Mouse (Mus musculus) hindbrain, embryonic 14.5 days (tissue): Measurements from ENCODE around the gene Ikzf3. TPM values are rescaled to one million over a fixed set of nuclear protein-coding genes. Genes with fewer than 3 reads are reported as not detected.

Experiments used
- ATAC-seq: fragments of 200-750 bp; cut with Nextera tagmentation; 2 replicates; pipeline ENCODE4 v1.8.0; 2017; ENCODE audit warnings: moderate number of reproducible peaks, mild to moderate bottlenecking, moderate TSS enrichment, moderate library complexity; ENCODE audit not compliant: low FRiP score
- DNase-seq: peaks from one replicate; pipeline ENCODE4 v3.0.0-alpha.2; 2015; ENCODE audit warnings: low spot score
- H3K27ac ChIP-seq: fragments of 300-500 bp; sonication (generic); 2 replicates; pipeline ENCODE4 v1.5.1; 2014; ENCODE audit warnings: mild to moderate bottlenecking, moderate library complexity
- H3K27me3 ChIP-seq: fragments of 300-500 bp; sonication (generic); 2 replicates; pipeline ENCODE4 v1.6.1; 2014; ENCODE audit warnings: mild to moderate bottlenecking, low read length, mixed read lengths; ENCODE audit not compliant: control insufficient read depth, insufficient read depth
- H3K36me3 ChIP-seq: fragments of 300-500 bp; sonication (generic); replicated peaks from 2 replicates; pipeline ENCODE4 v1.6.1; 2014; ENCODE audit not compliant: control insufficient read depth, insufficient read depth
- H3K4me1 ChIP-seq: fragments of 300-500 bp; sonication (generic); replicated peaks from 2 replicates; pipeline ENCODE4 v1.6.1; 2014; ENCODE audit warnings: antibody characterized with exemption, low read length, mixed read lengths; ENCODE audit not compliant: control insufficient read depth, insufficient read depth
- H3K4me2 ChIP-seq: fragments of 300-500 bp; sonication (generic); replicated peaks from 2 replicates; pipeline ENCODE4 v1.6.1; 2014; ENCODE audit warnings: mild to moderate bottlenecking, moderate library complexity
- H3K4me3 ChIP-seq: fragments of 300-500 bp; sonication (generic); replicated peaks from 2 replicates; pipeline ENCODE4 v1.5.1; 2014; ENCODE audit warnings: mild to moderate bottlenecking, low read length
- H3K9ac ChIP-seq: fragments of 300-500 bp; sonication (generic); 2 replicates; pipeline ENCODE4 v1.6.1; 2014
- H3K9me3 ChIP-seq: fragments of 300-500 bp; sonication (generic); 2 replicates; pipeline ENCODE4 v1.6.1; 2016; ENCODE audit warnings: low read length; ENCODE audit not compliant: control insufficient read depth
- WGBS: fragments of 180-500 bp; shearing (Covaris S2); extraction: QIAGEN DNeasy Blood & Tissue Kit; methylation state at CpG from one replicate; pipeline ENCODE4 v1.1.7; 2014; 5-methylcytosine and 5-hydroxymethylcytosine counted together
- polyA plus RNA-seq: library from polyadenylated mRNA; unstranded; fragments of >200 nt; fragmentation: Nextera tagmentation; extraction: Ambion mirVana; gene quantifications from 2 replicates; pipeline ENCODE4 v1.2.1, GENCODE M21; 2014

Ikzf3 gene
- polyA plus RNA-seq, 1 experiment from 2014 or later: 0.24 TPM

DNA sequence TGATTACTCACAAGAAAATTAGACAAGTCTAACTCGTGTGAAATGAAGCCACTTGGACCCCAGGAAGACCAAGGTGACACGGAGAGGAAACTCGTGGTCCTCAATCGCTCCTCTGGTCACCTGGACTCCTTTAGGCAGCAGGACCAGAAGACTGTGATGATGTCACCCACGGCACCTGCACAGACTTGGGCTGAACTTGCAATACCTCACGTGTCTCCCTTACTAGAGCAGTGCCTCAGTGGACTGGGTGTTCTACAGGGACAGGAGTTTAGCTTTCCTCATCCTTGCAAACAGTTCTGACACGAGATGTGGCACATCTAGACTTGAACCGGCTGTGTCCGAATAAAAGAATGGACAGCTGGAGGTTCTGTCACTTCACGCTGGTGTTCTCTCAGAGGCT, 63.8 kb downstream of the Ikzf3 start:
- WGBS: 82% methylated on average over 10 of the region's 10 CpGs
- no peaks in the 10 kb centered on the region for H3K4me1 ChIP-seq
- H3K9me3 ChIP-seq: no peaks in the 10 kb centered on the region
- H3K4me3 ChIP-seq: no peak overlapping the region
- no peak overlapping the region for H3K27ac ChIP-seq
- H3K4me2 ChIP-seq: no peak overlapping the region
- H3K9ac ChIP-seq: no peak overlapping the region
- no peak for ATAC-seq
- no peak for DNase-seq
- H3K36me3 ChIP-seq: no peaks in the 10 kb centered on the region
- no peaks in the 10 kb centered on the region for H3K27me3 ChIP-seq

DNA sequence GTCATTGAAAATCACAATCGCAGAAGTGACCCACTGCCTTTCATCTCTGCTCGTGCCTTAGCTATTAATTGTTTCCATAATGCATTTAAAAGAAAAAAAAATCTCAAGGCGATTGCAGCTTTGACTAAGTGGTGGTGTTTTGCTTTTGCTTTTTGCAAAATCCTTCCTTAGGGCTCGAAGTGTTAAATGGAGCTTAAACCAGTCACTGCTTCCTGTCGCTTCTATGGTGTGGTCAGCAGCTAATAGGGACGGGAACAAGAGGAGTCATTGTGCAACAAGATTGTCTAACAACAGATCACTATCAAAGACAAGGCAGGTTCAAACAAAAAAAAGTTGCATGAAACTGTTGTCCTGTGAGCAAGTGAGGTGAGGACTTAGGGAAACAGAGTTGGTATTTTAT, 64.6 kb downstream of the Ikzf3 start:
- no peaks in the 10 kb centered on the region for H3K27me3 ChIP-seq
- no peak overlapping the region for H3K4me3 ChIP-seq
- H3K4me2 ChIP-seq: no peak overlapping the region
- no peaks in the 10 kb centered on the region for H3K9me3 ChIP-seq
- DNase-seq: no peak
- H3K9ac ChIP-seq: no peak overlapping the region
- no peaks in the 10 kb centered on the region for H3K4me1 ChIP-seq
- 77% methylated on average over 6 of the region's 6 CpGs for WGBS
- ATAC-seq: no peak
- H3K27ac ChIP-seq: no peak overlapping the region
- H3K36me3 ChIP-seq: no peaks in the 10 kb centered on the region

DNA sequence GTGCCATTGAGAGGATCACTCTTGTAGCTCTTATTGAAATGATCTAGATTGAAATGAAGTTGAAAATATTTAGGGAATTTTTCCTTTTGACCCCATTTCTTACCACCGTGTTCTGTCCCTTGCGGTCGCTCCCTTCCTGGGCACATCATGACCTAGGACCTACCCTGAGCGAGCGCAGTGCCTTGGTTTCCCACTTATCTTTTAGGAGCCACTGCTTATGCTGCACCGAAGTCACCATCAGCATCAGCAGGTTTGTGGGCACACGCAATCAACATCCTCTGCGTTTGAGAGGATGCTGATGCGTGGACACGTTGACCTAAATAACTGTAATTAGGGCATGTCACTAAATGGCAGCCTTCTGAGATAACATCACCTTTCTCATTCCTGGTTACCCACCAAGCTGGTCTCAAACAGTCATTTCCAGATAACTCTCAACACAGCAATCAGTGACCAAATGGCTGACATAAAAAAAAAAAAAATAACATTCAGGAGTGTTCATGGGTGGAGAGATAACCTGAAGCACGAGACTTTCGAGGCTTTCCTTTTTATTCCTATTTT, 65.8 kb downstream of the Ikzf3 start:
- Histone ChIP-seq H3K9ac (no peak overlapping the region), H3K9me3 (no peaks in the 10 kb centered on the region), H3K27me3 (no peaks in the 10 kb centered on the region), H3K36me3 (no peaks in the 10 kb centered on the region), H3K4me3 (no peak overlapping the region), H3K4me2 (no peak overlapping the region), H3K27ac (no peak overlapping the region), H3K4me1 (no peaks in the 10 kb centered on the region)
- 95% methylated on average over 12 of the region's 12 CpGs for WGBS
- DNase-seq (no peak), ATAC-seq (no peak)

DNA sequence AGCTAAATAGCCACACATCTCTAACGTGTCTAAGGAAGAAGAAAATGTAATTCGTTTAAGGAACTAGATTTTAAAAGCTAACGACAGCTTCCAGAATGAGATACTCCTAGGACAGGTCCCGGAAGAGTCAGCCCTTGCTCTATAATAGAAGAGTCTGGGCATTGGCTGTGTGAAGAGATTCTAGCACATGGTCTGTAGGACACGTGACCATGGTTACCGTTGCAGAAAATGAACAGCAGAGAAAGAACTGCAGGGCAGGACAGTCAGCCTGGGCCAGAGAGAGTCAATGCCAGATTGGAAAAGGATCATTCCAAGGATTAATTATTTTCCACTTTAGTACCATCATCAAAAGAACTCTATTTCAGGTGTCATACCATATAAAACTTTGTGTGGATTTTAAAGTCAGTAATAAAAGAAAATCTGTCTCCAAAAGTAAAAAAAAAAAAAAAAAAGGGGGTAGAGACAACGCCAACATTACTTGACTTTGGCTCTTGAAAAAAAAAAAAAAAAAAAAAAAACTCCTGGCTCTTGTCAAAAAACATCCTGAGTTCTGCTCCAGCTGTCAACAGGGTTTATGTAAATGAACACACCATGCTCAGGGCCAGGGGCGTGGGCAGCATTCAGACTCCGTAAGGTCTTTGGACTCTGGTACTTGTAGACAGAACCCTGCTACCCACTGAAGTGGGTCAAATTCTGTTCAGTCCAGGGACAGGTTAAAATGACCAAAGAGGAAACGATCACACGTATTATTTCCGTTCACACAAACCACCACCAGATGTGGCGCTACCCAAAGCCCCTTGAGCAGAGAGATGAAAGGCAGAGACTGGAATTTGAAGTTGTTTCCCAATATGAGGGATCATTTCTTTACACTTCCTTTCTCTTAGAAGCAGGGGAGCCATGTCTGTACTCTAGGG, 66.5 kb downstream of the Ikzf3 start:
- WGBS: 89% methylated on average over 13 of the region's 13 CpGs
- ATAC-seq (no peak), DNase-seq (no peak)
- no peak overlapping the region for H3K27ac ChIP-seq
- H3K4me3 ChIP-seq: no peak overlapping the region
- H3K4me1 ChIP-seq: no peaks in the 10 kb centered on the region
- no peak overlapping the region for H3K4me2 ChIP-seq
- no peaks in the 10 kb centered on the region for H3K36me3 ChIP-seq
- no peaks in the 10 kb centered on the region for H3K27me3 ChIP-seq
- no peak overlapping the region for H3K9ac ChIP-seq
- H3K9me3 ChIP-seq: no peaks in the 10 kb centered on the region

DNA sequence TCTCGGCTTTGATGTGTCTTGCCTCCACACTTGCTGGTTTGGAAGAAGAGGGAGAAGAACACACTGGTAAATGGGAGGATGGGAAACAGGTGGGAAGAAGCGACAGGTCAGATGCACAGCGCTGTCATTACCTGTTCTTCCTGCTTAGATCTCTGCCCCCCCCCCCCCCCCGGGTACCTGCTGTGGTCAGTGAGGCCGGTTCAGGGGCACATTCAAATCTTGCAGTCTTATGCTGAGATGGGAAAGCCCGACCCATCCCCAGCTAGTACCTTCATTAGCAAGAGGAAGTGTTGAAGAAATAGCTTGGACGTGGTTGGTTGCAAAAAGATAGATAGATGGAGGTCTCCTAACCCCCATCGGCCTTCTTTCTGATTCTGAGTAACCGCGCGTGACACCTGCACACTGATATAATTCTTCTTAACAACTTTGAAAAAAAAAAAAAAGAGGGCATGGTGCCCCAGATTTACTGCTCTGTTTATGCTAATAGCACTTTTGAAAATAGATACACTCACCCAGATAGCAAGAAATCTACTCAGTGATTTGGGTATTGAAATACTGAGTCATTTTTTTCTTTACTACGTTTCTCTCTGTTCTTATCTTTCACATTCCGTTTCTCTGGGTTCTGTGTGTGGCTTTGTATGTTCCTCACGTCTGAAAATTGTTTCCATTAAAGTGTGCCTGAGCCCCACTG, 68.7 kb downstream of the Ikzf3 start:
- Histone ChIP-seq H3K4me2 (no peak overlapping the region), H3K4me1 (no peaks in the 10 kb centered on the region), H3K27me3 (no peaks in the 10 kb centered on the region), H3K9me3 (no peaks in the 10 kb centered on the region), H3K4me3 (no peak overlapping the region), H3K9ac (no peak overlapping the region), H3K36me3 (no peaks in the 10 kb centered on the region), H3K27ac (no peak overlapping the region)
- no peak for ATAC-seq
- DNase-seq: no peak
- 72% methylated on average over 14 of the region's 14 CpGs for WGBS

DNA sequence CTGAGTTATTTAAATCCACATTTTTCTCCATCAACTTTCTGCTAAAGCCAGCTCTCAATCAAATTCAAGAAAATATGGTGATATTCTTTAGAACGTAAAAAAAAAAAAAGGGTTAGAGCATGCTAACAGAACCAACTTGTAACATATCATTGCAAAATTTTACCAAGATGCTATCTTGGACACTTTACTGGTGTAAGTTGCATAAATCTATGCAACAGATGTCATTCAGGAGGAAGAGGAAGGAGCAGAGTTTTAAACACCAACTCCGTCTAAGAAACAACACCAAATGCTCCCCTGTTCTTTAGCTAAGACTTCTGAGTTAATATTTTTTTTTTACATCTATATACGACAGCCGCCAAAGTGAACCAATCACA, 69.4 kb downstream of the Ikzf3 start:
- Histone ChIP-seq H3K27me3 (no peaks in the 10 kb centered on the region), H3K4me3 (no peak overlapping the region), H3K27ac (no peak overlapping the region), H3K9me3 (no peaks in the 10 kb centered on the region), H3K4me1 (no peaks in the 10 kb centered on the region), H3K9ac (no peak overlapping the region), H3K36me3 (no peaks in the 10 kb centered on the region), H3K4me2 (no peak overlapping the region)
- no peak for DNase-seq
- 89% methylated on average over 4 of the region's 4 CpGs for WGBS
- no peak for ATAC-seq

DNA sequence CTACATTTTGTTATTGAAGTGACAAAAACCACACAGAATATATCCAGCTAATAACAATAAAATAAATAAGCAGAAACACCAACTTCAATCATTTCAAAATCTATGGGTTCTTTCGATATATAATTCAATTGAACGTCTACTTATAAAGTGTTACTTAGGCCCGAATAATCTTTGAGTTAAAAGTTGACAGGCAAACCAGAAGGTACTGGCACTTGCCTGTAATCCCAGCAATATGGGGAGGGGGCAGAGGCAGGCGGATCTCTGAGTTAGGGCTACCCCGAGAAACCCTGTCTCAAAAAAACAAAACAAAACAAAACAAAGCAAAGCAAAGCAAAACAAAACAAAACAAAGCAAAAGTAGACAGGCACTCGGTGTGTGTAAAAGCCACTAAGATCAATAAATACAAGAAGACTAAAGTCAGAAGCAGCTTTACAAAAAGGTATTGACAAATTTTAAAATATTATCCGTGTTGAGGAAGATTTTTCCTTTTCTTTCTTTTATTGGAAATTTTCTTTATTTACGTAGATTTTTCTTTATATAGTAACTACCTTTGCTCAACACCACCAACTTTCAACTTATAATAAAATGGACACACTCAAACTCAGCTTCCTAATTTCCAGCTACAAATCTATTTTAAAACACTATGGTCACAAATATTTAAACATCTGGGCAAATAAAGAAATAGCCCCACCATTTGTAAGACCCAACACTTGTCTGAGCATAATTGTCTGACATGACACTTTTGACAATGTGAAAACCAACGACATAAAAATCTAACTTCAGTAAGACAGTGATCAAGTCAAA, 70.0 kb downstream of the Ikzf3 start:
- Histone ChIP-seq H3K27me3 (no peaks in the 10 kb centered on the region), H3K36me3 (no peaks in the 10 kb centered on the region), H3K9me3 (no peaks in the 10 kb centered on the region), H3K4me3 (no peak overlapping the region), H3K4me1 (no peaks in the 10 kb centered on the region), H3K4me2 (no peak overlapping the region), H3K27ac (no peak overlapping the region), H3K9ac (no peak overlapping the region)
- WGBS: 91% methylated on average over 9 of the region's 9 CpGs
- DNase-seq: no peak
- ATAC-seq: no peak

DNA sequence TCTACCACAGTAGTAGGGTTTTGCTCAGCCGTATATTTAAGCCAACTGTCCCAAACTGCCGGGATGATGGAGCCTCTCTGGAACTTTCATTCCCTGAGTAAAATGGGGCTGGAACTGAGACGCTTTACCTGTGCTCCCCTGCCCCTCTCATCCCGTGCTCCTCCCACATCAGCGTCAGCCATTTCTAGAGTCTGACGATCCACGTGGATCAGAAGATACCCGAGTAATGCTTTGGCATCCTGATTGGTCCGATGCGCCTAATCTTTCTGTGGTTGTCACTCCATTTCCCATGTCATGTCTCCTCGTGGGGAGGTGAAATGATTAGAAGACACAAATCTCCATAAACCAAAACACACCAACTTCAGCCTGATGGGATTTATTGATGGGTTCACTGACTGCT, 70.9 kb downstream of the Ikzf3 start:
- H3K36me3 ChIP-seq: no peaks in the 10 kb centered on the region
- H3K27ac ChIP-seq: no peak overlapping the region
- no peaks in the 10 kb centered on the region for H3K4me1 ChIP-seq
- no peak overlapping the region for H3K4me3 ChIP-seq
- H3K4me2 ChIP-seq: no peak overlapping the region
- WGBS: 93% methylated on average over 11 of the region's 11 CpGs
- ATAC-seq (no peak), DNase-seq (no peak)
- H3K27me3 ChIP-seq: no peaks in the 10 kb centered on the region
- H3K9ac ChIP-seq: no peak overlapping the region
- no peaks in the 10 kb centered on the region for H3K9me3 ChIP-seq

DNA sequence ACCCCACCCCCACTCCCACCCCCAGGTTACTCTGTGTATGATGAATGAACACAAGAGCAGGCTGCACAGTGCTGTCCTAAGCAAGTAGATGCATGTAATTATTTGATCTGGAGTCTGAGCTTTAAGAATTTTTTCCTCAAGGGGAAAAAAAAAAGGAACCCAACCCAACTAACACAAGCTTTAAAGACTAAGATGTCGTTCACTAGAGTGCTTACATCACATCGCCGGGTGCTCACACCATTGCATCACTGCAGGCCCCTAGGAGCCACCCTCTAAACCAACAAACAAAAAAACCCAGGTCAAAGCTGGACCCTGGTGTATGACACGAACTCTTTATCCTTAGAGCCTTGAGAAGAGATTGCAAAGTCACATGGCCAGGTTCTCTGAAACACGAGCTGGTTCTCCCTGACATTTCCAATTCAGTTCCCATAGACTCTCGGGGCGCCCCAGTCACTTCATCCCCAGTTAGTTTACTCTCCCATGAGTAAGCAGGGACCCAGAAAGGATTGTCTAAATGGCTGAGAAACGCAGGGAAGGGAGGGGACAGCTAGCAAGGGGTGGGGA, 71.8 kb downstream of the Ikzf3 start:
- no peaks in the 10 kb centered on the region for H3K4me1 ChIP-seq
- H3K4me2 ChIP-seq: no peak overlapping the region
- H3K27me3 ChIP-seq: no peaks in the 10 kb centered on the region
- no peak overlapping the region for H3K4me3 ChIP-seq
- WGBS: 59% methylated on average over 8 of the region's 8 CpGs
- H3K36me3 ChIP-seq: no peaks in the 10 kb centered on the region
- DNase-seq (no peak), ATAC-seq (no peak)
- H3K9me3 ChIP-seq: no peaks in the 10 kb centered on the region
- no peak overlapping the region for H3K27ac ChIP-seq
- no peak overlapping the region for H3K9ac ChIP-seq
